Mouse (Mus musculus): ENCODE results near the gene Gm21149.
"Not testable (repeated sequence)": the region's sequence is repeated elsewhere in the genome, so short reads cannot be mapped to it uniquely, and the experiment has no call there.

Gene Gm21149

DNA sequence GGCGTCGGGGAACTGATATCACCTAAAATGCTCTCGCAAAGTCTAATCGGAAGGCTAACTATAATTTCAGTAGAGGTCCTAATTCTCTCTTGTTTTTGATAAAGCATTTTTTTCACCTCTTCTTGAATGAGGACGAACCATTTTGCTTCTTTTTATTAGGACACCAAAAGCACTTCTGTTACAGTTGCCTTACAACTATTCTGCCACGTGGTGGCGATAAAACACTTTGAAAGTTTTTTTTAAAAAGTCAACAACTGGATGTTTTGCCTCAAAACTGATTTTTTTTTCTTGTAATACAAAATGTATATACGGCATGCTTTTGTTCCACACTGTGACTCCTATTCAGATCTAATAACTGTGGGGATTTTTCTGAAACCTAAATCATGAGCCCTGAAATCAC, 14.7 kb downstream of the Gm21149 start:
- not testable (repeated sequence) for DNase-seq

GRCm38 (mm10) chr5:15457865-15458571, 18.3 kb downstream of the Gm21149 start:
- DNase-seq: not testable (repeated sequence)

Measured in cerebellum, adult 11-12 months (tissue).